Mouse (Mus musculus) liver, embryonic 11.5 days (tissue): ENCODE results near the gene Lgr6. TPM values are rescaled to one million over a fixed set of nuclear protein-coding genes. Genes with fewer than 3 reads are reported as not detected.

Experiments used
- ATAC-seq: fragments of 200-750 bp; cut with Nextera tagmentation; replicated peaks from 2 replicates; pipeline ENCODE4 v1.8.0; 2017; ENCODE audit warnings: moderate number of reproducible peaks, mild to moderate bottlenecking, moderate TSS enrichment, moderate library complexity; ENCODE audit not compliant: low FRiP score
- DNase-seq: peaks from one replicate; pipeline ENCODE4 v3.0.0-alpha.2; 2017; ENCODE audit warnings: low spot score
- H3K27ac ChIP-seq: fragments of 300-500 bp; sonication (generic); 2 replicates; pipeline ENCODE4 v1.5.1; 2014; ENCODE audit warnings: mild to moderate bottlenecking, low read depth, low read length, control low read depth
- H3K27me3 ChIP-seq: fragments of 300-500 bp; sonication (generic); replicated peaks from 2 replicates; pipeline ENCODE4 v1.6.1; 2014; ENCODE audit warnings: low read length, mixed read lengths; ENCODE audit not compliant: control insufficient read depth, insufficient read depth
- H3K36me3 ChIP-seq: fragments of 300-500 bp; sonication (generic); 2 replicates; pipeline ENCODE4 v1.6.1; 2014; ENCODE audit warnings: mild to moderate bottlenecking, low read length, moderate library complexity, mixed read lengths; ENCODE audit not compliant: control insufficient read depth, insufficient read depth
- H3K4me1 ChIP-seq: fragments of 300-500 bp; sonication (generic); replicated peaks from 2 replicates; pipeline ENCODE4 v1.6.1; 2014; ENCODE audit warnings: low read length, mixed read lengths; ENCODE audit not compliant: control insufficient read depth, insufficient read depth
- H3K4me2 ChIP-seq: fragments of 300-500 bp; sonication (generic); 2 replicates; pipeline ENCODE4 v1.6.1; 2014; ENCODE audit warnings: mild to moderate bottlenecking, control low read depth, moderate library complexity
- H3K4me3 ChIP-seq: fragments of 300-500 bp; sonication (generic); 2 replicates; pipeline ENCODE4 v1.5.1; 2014; ENCODE audit warnings: low read depth, low read length, control low read depth
- H3K9ac ChIP-seq: fragments of 300-500 bp; sonication (generic); 2 replicates; pipeline ENCODE4 v1.6.1; 2014; ENCODE audit warnings: low read depth, low read length, control low read depth
- H3K9me3 ChIP-seq: fragments of 300-500 bp; sonication (generic); 2 replicates; pipeline ENCODE4 v1.6.1; 2016; ENCODE audit warnings: low read length, inconsistent platforms, mixed read lengths; ENCODE audit not compliant: control insufficient read depth
- WGBS: fragments of 180-500 bp; shearing (Covaris S2); extraction: QIAGEN DNeasy Blood & Tissue Kit; methylation state at CpG from one replicate; pipeline ENCODE4 v1.1.7; 2014; 5-methylcytosine and 5-hydroxymethylcytosine counted together
- polyA plus RNA-seq: library from polyadenylated mRNA; unstranded; fragments of >200 nt; fragmentation: Nextera tagmentation; extraction: Ambion mirVana; gene quantifications from 2 replicates; pipeline ENCODE4 v1.2.1, GENCODE M21; 2014

Gene Lgr6
- polyA plus RNA-seq, 1 experiment from 2014 or later = 0.48 TPM

DNA sequence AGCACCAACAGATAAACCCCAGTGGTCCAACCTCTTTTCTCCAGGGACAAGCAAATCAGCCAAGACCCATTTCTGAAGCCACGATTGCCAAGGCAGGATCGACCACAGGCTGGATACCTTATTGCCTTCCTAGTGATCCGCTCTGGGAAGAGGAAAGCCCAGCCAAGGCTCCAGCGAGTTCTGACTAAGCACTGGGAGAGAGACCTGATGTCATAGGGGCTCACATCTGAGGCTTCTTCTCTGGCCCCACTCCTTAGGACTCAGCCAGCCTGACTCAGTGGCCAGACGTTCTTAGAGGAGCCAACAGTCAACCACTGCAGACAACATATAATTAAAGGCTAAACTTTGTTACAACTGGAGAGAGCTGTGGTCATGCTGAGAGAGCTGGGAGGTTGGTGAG, 83.1 kb downstream of the Lgr6 start:
- 0 out of 2 replicates have a peak, but pooled peaks cover 2% of the 10 kb centered on the region for H3K4me1 ChIP-seq
- no peak overlapping the region for H3K4me3 ChIP-seq
- DNase-seq (no peak), ATAC-seq (no peak)
- H3K27ac ChIP-seq = no peak overlapping the region
- H3K36me3 ChIP-seq = no peaks in the 10 kb centered on the region
- H3K9me3 ChIP-seq = no peaks in the 10 kb centered on the region; the same call in 1 of the 2 replicates
- no peak overlapping the region for H3K9ac ChIP-seq
- no peak overlapping the region for H3K4me2 ChIP-seq
- H3K27me3 ChIP-seq = no peaks in the 10 kb centered on the region; the same call in 1 of the 2 replicates
- 62% methylated on average over 5 of the region's 5 CpGs for WGBS

DNA sequence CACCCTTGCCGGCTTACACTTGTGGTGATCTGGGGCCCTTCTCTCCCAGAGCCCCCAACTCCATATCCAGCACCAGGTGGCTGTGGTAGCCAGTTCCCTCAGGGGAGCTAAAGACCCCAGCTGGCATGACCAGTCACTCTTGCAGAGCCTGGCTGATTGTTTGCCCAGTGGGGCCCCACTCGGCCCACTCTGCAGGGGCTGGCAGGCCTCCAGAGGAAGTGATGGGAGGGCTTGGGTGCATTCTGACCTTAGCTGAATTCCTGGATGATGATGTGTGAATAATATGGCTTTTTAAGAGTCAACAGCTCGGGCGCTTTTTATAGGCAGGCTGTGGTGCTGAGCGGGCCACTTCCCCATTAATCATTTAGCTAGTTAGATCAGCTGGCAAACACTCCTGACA, 84.1 kb downstream of the Lgr6 start:
- Histone ChIP-seq H3K27ac (no peak overlapping the region), H3K4me2 (no peak overlapping the region), H3K4me3 (no peak overlapping the region), H3K4me1 (0 out of 2 replicates have a peak, but pooled peaks cover 2% of the 10 kb centered on the region), H3K27me3 (no peaks in the 10 kb centered on the region; the same call in 1 of the 2 replicates), H3K9me3 (no peaks in the 10 kb centered on the region; the same call in 1 of the 2 replicates), H3K36me3 (no peaks in the 10 kb centered on the region), H3K9ac (no peak overlapping the region)
- ATAC-seq (no peak), DNase-seq (no peak)
- 27% methylated on average over 5 of the region's 5 CpGs for WGBS

DNA sequence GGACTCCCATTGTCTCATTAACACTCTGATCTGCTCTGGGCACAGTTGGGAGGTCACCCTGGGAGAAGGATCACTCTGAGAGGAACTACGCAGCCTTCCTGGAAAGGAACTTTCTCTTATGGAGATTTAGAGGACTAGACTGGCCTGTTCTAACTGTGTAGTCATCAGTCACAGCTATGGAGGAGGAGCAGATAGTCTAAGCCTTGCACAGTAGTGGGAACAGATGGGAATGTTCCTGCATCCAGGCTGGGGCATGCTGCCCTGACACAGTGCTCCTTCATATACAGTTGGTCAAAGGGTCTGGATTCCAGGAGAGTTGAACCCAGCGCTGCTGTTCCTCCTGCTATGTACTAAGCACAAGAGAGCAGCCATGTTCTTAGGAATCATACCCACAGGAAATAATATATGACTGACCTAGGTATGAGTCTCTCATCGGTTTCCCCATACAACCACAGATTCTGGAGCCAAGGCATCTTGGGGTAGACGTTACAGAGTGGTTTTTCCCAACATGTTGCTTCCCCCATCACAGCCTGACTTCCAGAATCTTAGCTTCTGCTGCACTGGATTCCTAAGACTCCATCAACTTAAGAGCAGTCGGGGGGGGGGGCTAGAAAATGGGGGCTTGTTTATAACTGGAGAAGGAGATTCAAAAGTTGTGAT, 84.7 kb downstream of the Lgr6 start:
- ATAC-seq (no peak), DNase-seq (no peak)
- no peak overlapping the region for H3K4me2 ChIP-seq
- H3K27me3 ChIP-seq = no peaks in the 10 kb centered on the region; the same call in 1 of the 2 replicates
- no peak overlapping the region for H3K4me3 ChIP-seq
- no peaks in the 10 kb centered on the region for H3K36me3 ChIP-seq
- no peaks in the 10 kb centered on the region; the same call in 1 of the 2 replicates for H3K9me3 ChIP-seq
- 0 out of 2 replicates have a peak, but pooled peaks cover 2% of the 10 kb centered on the region for H3K4me1 ChIP-seq
- H3K9ac ChIP-seq = no peak overlapping the region
- no peak overlapping the region for H3K27ac ChIP-seq
- 67% methylated on average over 5 of the region's 5 CpGs for WGBS

DNA sequence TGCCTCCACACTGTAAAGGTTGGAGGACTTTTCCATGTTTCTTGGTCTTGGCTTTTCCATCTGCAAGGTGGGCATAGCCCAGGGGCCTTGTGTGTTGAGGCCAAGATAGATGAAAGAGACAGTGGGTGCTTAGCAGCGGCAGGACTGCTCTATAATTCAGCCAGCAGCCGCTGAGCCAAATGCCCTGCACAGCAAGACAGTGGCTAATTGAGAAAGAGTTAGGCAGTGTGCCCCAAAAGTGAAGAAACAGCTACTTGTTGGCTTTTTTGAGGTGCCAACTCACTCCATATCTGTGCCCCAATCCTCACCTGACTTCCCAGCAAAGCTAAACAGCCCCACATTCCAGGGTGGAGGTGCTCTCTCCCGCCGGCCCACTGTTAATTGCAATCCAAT, 85.3 kb downstream of the Lgr6 start:
- Histone ChIP-seq H3K27me3 (no peaks in the 10 kb centered on the region; the same call in 1 of the 2 replicates), H3K36me3 (no peaks in the 10 kb centered on the region), H3K4me2 (no peak overlapping the region), H3K27ac (no peak overlapping the region), H3K4me3 (no peak overlapping the region), H3K4me1 (0 out of 2 replicates have a peak, but pooled peaks cover 2% of the 10 kb centered on the region), H3K9me3 (no peaks in the 10 kb centered on the region; the same call in 1 of the 2 replicates), H3K9ac (no peak overlapping the region)
- ATAC-seq = no peak
- no peak for DNase-seq
- 63% methylated on average over 4 of the region's 4 CpGs for WGBS

DNA sequence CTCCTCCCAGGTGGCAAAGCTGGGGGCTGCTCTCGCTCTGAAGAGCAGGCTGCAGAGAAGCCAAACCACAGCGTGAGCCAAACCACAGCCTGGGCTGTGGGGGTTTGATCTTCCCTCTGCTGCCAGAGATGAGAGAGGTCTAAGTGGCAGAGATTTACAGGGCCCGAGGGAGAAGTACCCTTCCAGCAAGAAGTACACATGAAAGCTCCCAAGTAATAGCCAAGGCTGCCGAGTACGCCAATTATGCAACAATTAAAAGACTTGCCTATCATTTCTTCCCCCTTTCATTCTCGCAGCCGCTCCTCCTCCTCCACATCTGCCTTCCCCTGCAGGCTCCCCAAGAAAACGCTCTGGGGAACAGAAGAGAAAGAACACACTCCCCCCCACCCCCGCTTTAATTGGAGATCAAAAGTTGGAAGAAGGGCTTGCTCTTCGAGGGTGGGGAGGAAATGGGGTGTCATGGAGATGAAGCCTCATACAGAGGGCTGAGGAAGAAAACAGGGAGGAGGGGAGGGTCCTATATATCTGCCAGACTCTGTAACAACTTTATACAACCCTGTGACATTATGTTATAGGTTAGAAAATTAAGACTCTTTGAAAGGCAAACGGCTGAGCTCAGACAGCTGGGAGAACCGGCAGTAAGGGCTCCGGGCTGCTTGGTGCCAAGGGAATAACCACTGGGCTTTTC, 85.8 kb downstream of the Lgr6 start:
- ATAC-seq = no peak
- DNase-seq = no peak
- no peak overlapping the region for H3K4me3 ChIP-seq
- whole genome bisulfite sequencing = 37% methylated on average over 13 of the region's 13 CpGs
- 0 out of 2 replicates have a peak, but pooled peaks cover 2% of the 10 kb centered on the region for H3K4me1 ChIP-seq
- H3K9me3 ChIP-seq = no peaks in the 10 kb centered on the region; the same call in 1 of the 2 replicates
- no peaks in the 10 kb centered on the region; the same call in 1 of the 2 replicates for H3K27me3 ChIP-seq
- no peak overlapping the region for H3K4me2 ChIP-seq
- H3K9ac ChIP-seq = no peak overlapping the region
- H3K27ac ChIP-seq = no peak overlapping the region
- no peaks in the 10 kb centered on the region for H3K36me3 ChIP-seq

DNA sequence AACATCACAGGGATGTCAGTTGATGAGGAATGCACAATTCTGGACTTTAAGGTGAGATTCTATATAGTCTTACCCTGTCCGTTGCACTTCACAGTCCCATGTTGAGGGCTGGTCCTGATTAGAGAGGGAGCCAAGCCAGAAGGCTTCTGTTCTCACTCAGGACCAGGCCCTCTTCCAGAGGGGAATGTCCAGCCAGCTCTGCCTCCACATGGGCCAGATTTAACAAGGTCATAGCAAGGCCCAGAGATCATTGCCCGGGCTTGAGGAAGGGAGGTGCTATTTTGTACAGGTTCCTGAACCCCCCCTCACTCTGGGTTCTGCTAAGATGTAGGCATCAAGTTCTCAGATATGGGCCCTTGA, 87.4 kb downstream of the Lgr6 start:
- Histone ChIP-seq H3K4me2 (no peak overlapping the region), H3K27me3 (no peaks in the 10 kb centered on the region; the same call in 1 of the 2 replicates), H3K9me3 (no peaks in the 10 kb centered on the region), H3K27ac (no peak overlapping the region), H3K4me1 (0 out of 2 replicates have a peak, but pooled peaks cover 2% of the 10 kb centered on the region), H3K36me3 (no peaks in the 10 kb centered on the region), H3K9ac (no peak overlapping the region), H3K4me3 (no peak overlapping the region)
- DNase-seq (no peak), ATAC-seq (no peak)
- 69% methylated on average over 2 of the region's 2 CpGs for WGBS

DNA sequence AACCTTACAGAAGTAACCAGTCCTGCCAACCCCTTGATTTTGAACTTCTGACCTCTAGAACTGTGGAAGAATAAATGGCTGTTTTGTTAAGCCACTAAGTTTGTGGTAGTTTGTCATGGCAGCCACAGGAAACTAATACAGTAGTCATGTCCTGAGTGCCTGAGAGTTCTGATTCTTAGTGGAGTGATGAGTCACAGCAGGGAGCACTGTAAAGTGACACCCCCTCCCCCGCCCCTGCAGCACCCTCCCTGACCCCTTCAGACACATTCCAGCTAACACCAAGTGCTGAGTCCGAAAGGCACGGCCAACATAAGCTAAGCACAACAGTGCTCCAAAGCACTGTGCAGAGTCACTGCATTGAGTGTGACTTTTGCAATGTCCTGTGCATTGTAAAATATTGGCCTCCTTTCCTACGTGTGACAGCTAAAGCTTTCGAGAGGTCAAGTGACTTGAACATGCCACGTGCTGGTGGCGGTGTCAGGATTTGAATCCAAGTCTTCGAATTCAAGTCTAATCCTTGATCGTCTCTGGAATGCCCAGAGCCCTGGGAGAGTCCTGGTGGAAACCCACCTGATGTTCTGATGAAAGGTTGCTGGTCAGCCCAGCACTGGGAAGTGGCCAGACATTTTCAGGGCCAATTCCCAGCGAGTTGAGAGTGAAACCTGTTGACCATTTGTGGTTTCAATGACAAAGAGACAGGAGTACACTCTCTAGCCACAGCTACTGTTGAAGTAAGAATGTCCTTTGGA, 88.0 kb downstream of the Lgr6 start:
- no peak overlapping the region for H3K9ac ChIP-seq
- no peaks in the 10 kb centered on the region for H3K9me3 ChIP-seq
- ATAC-seq = no peak
- H3K27me3 ChIP-seq = no peaks in the 10 kb centered on the region; the same call in 1 of the 2 replicates
- 72% methylated on average over 10 of the region's 10 CpGs for WGBS
- 0 out of 2 replicates have a peak, but pooled peaks cover 2% of the 10 kb centered on the region for H3K4me1 ChIP-seq
- no peak overlapping the region for H3K27ac ChIP-seq
- H3K4me3 ChIP-seq = no peak overlapping the region
- no peak for DNase-seq
- no peak overlapping the region for H3K4me2 ChIP-seq
- H3K36me3 ChIP-seq = no peaks in the 10 kb centered on the region

DNA sequence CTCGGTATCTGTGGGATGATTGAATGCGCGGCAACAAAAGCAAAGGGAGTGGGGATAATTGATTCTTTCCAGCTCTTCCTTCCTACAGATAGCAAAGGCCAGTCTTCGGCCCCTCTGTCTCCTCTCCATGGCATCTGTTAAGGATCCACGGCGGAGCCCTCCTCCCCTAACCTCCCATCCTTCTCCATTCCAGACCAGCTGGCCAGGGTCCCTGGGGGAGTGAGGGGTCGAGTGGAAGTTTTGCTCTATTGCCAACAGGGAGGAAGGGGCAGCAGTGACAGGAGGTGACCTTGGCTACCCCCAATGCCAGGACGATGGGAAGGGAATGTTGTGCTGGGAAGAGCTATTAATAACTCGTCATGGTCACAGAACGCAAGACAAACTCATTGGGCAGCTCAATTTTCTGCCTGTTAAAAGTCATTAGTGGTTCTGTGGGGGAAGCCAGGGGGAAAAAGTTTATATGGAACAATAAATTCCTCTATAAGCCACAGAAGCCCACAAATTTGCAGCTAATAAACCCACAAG, 90.1 kb downstream of the Lgr6 start:
- H3K9ac ChIP-seq = no peak overlapping the region
- H3K9me3 ChIP-seq = no peaks in the 10 kb centered on the region
- ATAC-seq (no peak), DNase-seq (no peak)
- no peak overlapping the region for H3K27ac ChIP-seq
- WGBS = 56% methylated on average over 10 of the region's 10 CpGs
- no peak overlapping the region for H3K4me2 ChIP-seq
- H3K27me3 ChIP-seq = no peaks in the 10 kb centered on the region; the same call in 1 of the 2 replicates
- H3K36me3 ChIP-seq = no peaks in the 10 kb centered on the region
- no peaks in the 10 kb centered on the region for H3K4me1 ChIP-seq
- H3K4me3 ChIP-seq = no peak overlapping the region
